In the genomic region with DNA sequence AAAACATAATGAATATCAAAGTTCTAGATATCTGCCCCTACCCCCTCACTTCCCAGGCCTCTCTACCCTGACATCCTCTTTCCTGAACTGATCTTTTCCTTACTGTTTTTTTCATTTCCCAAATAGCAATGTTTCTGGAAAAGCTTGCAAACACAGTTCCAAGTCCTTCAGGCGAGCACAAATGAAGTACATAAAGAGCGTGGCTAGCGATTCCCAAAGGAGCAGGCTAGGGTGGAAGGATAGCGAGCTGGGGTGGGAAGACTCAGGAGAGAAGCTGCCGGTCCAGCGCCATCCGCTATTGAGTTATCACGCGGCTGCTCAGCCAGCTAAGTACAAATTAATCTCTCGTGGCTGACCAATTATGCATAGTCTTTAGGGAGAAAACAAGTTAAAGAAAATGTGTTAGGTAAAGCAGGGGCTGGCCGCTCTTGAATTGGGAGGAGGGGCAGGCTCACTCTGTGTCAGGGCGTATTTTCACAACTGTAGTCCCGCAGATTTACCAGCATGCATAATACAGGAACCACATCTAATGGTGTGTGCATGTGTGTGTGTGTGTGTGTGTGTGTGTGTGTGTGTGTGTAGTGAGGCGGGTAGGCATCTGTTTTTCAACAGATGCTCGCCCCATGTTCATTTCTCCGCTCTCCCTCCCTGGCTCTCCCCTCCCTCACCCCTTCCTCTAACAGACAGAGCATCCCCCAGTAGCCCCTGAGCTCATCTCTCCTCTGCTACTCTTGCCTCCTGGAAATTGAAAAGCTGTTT, we compare ENCODE assay signal across 15 mouse cellular contexts.
DNase-seq lines count a peak whose midpoint lies in the region; ATAC-seq and TF ChIP-seq lines count a peak whose summit lies in the region.
"Had no signal": no experiment of that assay in that cellular context is flagged by ENCODE, and none has a peak within 500 bp of the region (broad histone marks: within the 10 kb centered on the region; RNA-seq: fewer than 3 reads in every experiment).

No protein-coding gene starts in this region.

- ATAC-seq in midbrain, embryonic 11.5 days (ENCODE audit: low FRiP score): no peak
- ATAC-seq in hindbrain, postnatal 0 days: peak; percentile 70
- ATAC-seq: intestine, embryonic 16.5 days had no signal

- no peaks in the 10 kb centered on the region for H3K4me1 ChIP-seq in midbrain, embryonic 11.5 days (ENCODE audit: control insufficient read depth, insufficient read depth, low read length)
- peaks cover 10% of the 10 kb centered on the region for H3K4me1 ChIP-seq in midbrain, embryonic 10.5 days
- H3K4me1 ChIP-seq in hindbrain, postnatal 0 days (ENCODE audit: insufficient read depth, low read length): peaks cover 7% of the 10 kb centered on the region; the same call in 1 of the 2 replicates

- no peak overlapping the region for H3K4me2 ChIP-seq in midbrain, embryonic 11.5 days
- H3K4me2 ChIP-seq in hindbrain, postnatal 0 days (ENCODE audit: low read depth, low read length): peak overlapping the region; percentile 42
- H3K4me2 ChIP-seq: limb, embryonic 12.5 days; lung, embryonic 14.5 days had no signal

- 73% methylated on average over 16 of the region's 16 CpGs for WGBS in midbrain, embryonic 11.5 days
- WGBS in midbrain, embryonic 10.5 days: 78% methylated on average over 16 of the region's 16 CpGs
- WGBS in hindbrain, postnatal 0 days: 35% methylated on average over 16 of the region's 16 CpGs

- DNase-seq in gastrocnemius, adult 2 months: peak; percentile 36
- DNase-seq in gastrocnemius, adult 8-10 months (ENCODE audit: low spot score in 2 of 2): no peak
- DNase-seq in midbrain, embryonic 11.5 days (ENCODE audit: low spot score, missing footprints): peak; percentile 74
- DNase-seq in midbrain, embryonic 10.5 days (ENCODE audit: low spot score): no peak
- DNase-seq in hindbrain, postnatal 0 days (ENCODE audit: low spot score): peak; percentile 58
- DNase-seq in retina, postnatal 7 days (ENCODE audit: low read depth, low spot score): peak; percentile 6
- DNase-seq in cerebellum, adult 9-11 months: no peak
- DNase-seq in adrenal gland, adult 18-20 months (ENCODE audit: low spot score in 2 of 2): no peak
- DNase-seq: adrenal gland, adult 8-10 months; cerebellum, adult 18-20 months; lung, embryonic 14.5 days; thymus, postnatal 36 days had no signal

- H3K36me3 ChIP-seq in midbrain, embryonic 11.5 days (ENCODE audit: control insufficient read depth, insufficient read depth, low read length): no peaks in the 10 kb centered on the region
- no peaks in the 10 kb centered on the region for H3K36me3 ChIP-seq in midbrain, embryonic 10.5 days
- no peaks in the 10 kb centered on the region for H3K36me3 ChIP-seq in hindbrain, postnatal 0 days (ENCODE audit: insufficient read depth, low read length)
- H3K36me3 ChIP-seq: limb, embryonic 12.5 days had no signal

- H3K27ac ChIP-seq in gastrocnemius, adult 2 months: peak overlapping the region; percentile 24; the same call in 1 of the 2 replicates
- H3K27ac ChIP-seq in midbrain, embryonic 11.5 days (ENCODE audit: low read depth, low read length): no peak overlapping the region
- H3K27ac ChIP-seq in midbrain, embryonic 10.5 days (replicated peaks): no peak overlapping the region
- peak overlapping the region; percentile 51; the same call in 1 of the 2 replicates for H3K27ac ChIP-seq in hindbrain, postnatal 0 days
- H3K27ac ChIP-seq: layer of hippocampus, adult 2 months; limb, embryonic 12.5 days had no signal

- no peak overlapping the region for H3K9ac ChIP-seq in midbrain, embryonic 11.5 days (ENCODE audit: low read length)
- no peak overlapping the region for H3K9ac ChIP-seq in hindbrain, postnatal 0 days (replicated peaks; ENCODE audit: low read length)
- H3K9ac ChIP-seq: limb, embryonic 12.5 days; lung, embryonic 14.5 days had no signal

- intact Hi-C loops in gastrocnemius, adult 2 months (cut with DNase I): no loop called here

- TF ChIP-seq CTCF in gastrocnemius, adult 2 months (IDR thresholded peaks at IDR 0.05): no peak
- no peak for TF ChIP-seq CTCF in hindbrain, postnatal 0 days (IDR thresholded peaks at IDR 0.05; ENCODE audit: low read depth)

- no peak overlapping the region for H3K4me3 ChIP-seq in gastrocnemius, adult 2 months
- H3K4me3 ChIP-seq in midbrain, embryonic 11.5 days (ENCODE audit: low read depth, low read length): no peak overlapping the region
- H3K4me3 ChIP-seq in midbrain, embryonic 10.5 days: no peak overlapping the region
- H3K4me3 ChIP-seq in hindbrain, postnatal 0 days (ENCODE audit: low read length): no peak overlapping the region
- H3K4me3 ChIP-seq: layer of hippocampus, adult 2 months; limb, embryonic 12.5 days had no signal

- no peaks in the 10 kb centered on the region for H3K27me3 ChIP-seq in midbrain, embryonic 11.5 days (ENCODE audit: control insufficient read depth, insufficient read depth, low read length)
- H3K27me3 ChIP-seq in midbrain, embryonic 10.5 days (ENCODE audit: low read depth, poor library complexity, severe bottlenecking): no peaks in the 10 kb centered on the region
- no peaks in the 10 kb centered on the region for H3K27me3 ChIP-seq in hindbrain, postnatal 0 days (ENCODE audit: insufficient read depth, low read length)
- H3K27me3 ChIP-seq: limb, embryonic 12.5 days had no signal

- no peaks in the 10 kb centered on the region for H3K9me3 ChIP-seq in midbrain, embryonic 11.5 days (ENCODE audit: control insufficient read depth, low read length)
- H3K9me3 ChIP-seq in midbrain, embryonic 10.5 days (replicated peaks): no peaks in the 10 kb centered on the region
- no peaks in the 10 kb centered on the region for H3K9me3 ChIP-seq in hindbrain, postnatal 0 days (ENCODE audit: low read length)
- H3K9me3 ChIP-seq: limb, embryonic 12.5 days had no signal

Comparison
In these comparisons a context has a peak if more than half of its experiments do, and no peak if none do; other contexts are left out.
1. DNase-seq: peak in gastrocnemius, adult 2 months (single experiment), midbrain, embryonic 11.5 days (single experiment), hindbrain, postnatal 0 days (single experiment) and retina, postnatal 7 days (single experiment); none in gastrocnemius, adult 8-10 months (0 of 2), midbrain, embryonic 10.5 days (single experiment), cerebellum, adult 9-11 months (single experiment) and adrenal gland, adult 18-20 months (0 of 2).
2. H3K27ac ChIP-seq: peak in gastrocnemius, adult 2 months (single experiment) and hindbrain, postnatal 0 days (single experiment); none in midbrain, embryonic 11.5 days (single experiment) and midbrain, embryonic 10.5 days (single experiment).